ENCODE assay signal across 25 mouse cellular contexts in the genomic region with DNA sequence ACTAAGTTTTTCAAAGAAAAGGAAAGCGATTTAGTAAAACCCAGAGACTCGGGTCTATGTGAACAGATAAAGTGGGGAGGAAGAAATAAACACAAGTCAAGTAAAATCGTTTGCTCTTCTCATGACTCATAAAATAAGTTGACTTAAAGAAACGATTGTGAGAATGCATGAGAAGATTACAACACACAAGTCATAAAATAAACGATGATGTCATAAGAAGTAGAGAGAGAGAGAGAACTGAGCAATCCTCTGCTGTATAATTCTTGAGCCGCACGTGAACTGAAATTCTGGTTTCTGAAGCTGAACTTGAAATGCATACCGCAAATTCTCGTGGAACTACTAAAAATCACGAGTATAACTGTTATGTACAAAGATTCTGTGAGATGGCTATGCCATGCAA.
"Had no signal": no experiment of that assay in that cellular context is flagged by ENCODE, and none has a peak within 500 bp of the region (broad histone marks: within the 10 kb centered on the region; RNA-seq: fewer than 3 reads in every experiment).

No protein-coding gene starts in this region.

- ATAC-seq: hindbrain, embryonic 16.5 days; inflammation-experienced regulatory T-cells, adult 6 months; intestine, postnatal 0 days had no signal

- H3K4me1 ChIP-seq: limb, embryonic 10.5 days; limb, embryonic 12.5 days had no signal

- H3K27me3 ChIP-seq: hindbrain, embryonic 12.5 days; limb, embryonic 12.5 days had no signal

- H3K9ac ChIP-seq: heart, embryonic 12.5 days; hindbrain, embryonic 12.5 days; hindbrain, embryonic 14.5 days; limb, embryonic 12.5 days had no signal

- H3K27ac ChIP-seq: gastrocnemius, adult 2 months; heart, embryonic 10.5 days; hindbrain, embryonic 10.5 days; hindbrain, embryonic 12.5 days; hindbrain, embryonic 14.5 days; layer of hippocampus, adult 2 months; left cerebral cortex, adult 2 months; limb, embryonic 10.5 days; limb, embryonic 12.5 days had no signal

- H3K4me2 ChIP-seq: hindbrain, embryonic 12.5 days; hindbrain, embryonic 14.5 days; limb, embryonic 12.5 days; liver, embryonic 11.5 days had no signal

- DNase-seq: gastrocnemius, adult 2 months; gastrocnemius, postnatal 10 days; gastrocnemius, postnatal 25 days; heart, adult 18-20 months; heart, postnatal 10 days; heart, postnatal 4 days; kidney, adult 18-20 months; kidney, adult 8-10 months; kidney, postnatal 10 days; kidney, postnatal 25 days; kidney, postnatal 4 days; liver had no signal

- H3K36me3 ChIP-seq: heart, embryonic 10.5 days; heart, embryonic 12.5 days; hindbrain, embryonic 10.5 days; hindbrain, embryonic 12.5 days; limb, embryonic 10.5 days; limb, embryonic 12.5 days had no signal

- H3K9me3 ChIP-seq: heart, embryonic 10.5 days; heart, embryonic 12.5 days; hindbrain, embryonic 10.5 days; hindbrain, embryonic 12.5 days; limb, embryonic 10.5 days; limb, embryonic 12.5 days had no signal

- H3K4me3 ChIP-seq: gastrocnemius, adult 2 months; heart, embryonic 10.5 days; heart, embryonic 12.5 days; hindbrain, embryonic 10.5 days; hindbrain, embryonic 12.5 days; layer of hippocampus, adult 2 months; left cerebral cortex, adult 2 months; limb, embryonic 10.5 days; limb, embryonic 12.5 days had no signal
